Mouse (Mus musculus) layer of hippocampus, postnatal 36 days (tissue): ENCODE measurements at regions not wholly inside any gene's neighbourhood (a gene's known extent, or its start where the extent isn't known, plus 50 kb on each side); places are given as distances from the start of the nearest gene placed in this dataset.

Experiments used
- DNase-seq, 2 experiments: peaks; one replicate each; pipeline ENCODE4 v3.0.0; 2022

GRCm38 (mm10) chr9:35328503-35328902 lies 60.8 kb downstream of the Rpusd4 start:
- DNase-seq, result no peak

DNA sequence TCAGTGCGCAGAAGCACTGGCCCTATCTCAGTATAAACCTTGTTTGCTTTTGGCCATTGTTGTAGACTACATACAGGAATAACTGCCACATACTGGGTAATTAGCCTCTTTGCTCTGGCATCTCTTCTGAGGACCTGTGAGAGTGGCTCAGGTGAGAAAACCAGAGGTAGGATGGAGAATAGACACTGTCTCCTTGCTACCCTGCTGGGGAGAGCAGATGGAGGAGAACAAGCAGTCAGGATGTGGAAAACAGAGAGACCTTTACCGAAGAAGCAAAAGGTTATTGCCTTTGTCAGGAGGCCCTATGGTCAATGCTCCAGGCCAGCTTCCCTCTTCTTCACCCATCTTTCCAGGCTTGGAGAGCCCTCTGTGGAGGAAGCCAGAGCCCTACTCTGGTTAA lies 62.7 kb downstream of the Rpusd4 start:
- DNase-seq, result no peak

DNA sequence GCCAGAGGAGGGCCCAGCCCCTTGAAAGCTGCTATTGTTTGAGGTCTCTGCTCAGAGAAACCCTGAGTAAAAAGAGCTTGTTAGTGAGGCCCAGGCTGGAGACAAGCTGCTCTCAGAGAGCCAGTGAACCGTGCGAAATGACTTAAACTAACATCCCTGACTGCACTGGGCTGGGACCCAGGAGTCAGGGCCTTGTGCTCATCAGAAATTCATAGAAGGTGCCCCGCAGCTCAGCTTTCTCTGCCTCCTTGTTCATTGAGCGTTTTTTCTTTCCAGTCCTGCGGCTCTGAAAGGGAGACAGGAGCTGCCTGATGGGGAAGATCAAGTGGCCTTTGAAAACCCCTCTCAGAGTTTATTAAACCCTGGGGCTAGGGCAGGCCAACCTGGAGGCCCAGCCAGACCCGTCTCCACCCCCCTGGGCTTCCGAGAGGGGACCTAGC lies 63.6 kb downstream of the Rpusd4 start:
- DNase-seq, result peak; percentile 33 to 52

GRCm38 (mm10) chr9:35332688-35333630 lies 65.3 kb downstream of the Rpusd4 start:
- no peak for DNase-seq

DNA sequence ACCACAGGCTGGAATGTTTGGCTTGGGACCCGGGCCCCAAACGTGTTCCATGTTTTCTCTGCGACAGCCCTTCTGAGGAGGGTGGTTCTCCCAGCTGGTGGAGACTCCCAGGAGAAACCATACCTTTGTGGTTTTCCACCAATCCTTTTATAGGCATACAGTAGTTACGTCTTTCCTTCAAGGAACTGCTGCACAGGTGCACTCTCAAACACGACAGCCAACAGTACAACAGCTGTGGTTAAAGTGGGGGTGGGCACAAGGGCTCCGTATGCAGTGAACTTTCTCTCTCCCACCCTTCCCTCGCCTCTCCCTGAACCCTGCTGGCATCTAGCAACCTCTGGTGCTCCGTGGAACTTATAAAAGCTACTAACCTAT lies 66.0 kb downstream of the Rpusd4 start:
- DNase-seq, result no peak

GRCm38 (mm10) chr9:35334536-35334935 lies 66.9 kb downstream of the Rpusd4 start:
- DNase-seq, result no peak

DNA sequence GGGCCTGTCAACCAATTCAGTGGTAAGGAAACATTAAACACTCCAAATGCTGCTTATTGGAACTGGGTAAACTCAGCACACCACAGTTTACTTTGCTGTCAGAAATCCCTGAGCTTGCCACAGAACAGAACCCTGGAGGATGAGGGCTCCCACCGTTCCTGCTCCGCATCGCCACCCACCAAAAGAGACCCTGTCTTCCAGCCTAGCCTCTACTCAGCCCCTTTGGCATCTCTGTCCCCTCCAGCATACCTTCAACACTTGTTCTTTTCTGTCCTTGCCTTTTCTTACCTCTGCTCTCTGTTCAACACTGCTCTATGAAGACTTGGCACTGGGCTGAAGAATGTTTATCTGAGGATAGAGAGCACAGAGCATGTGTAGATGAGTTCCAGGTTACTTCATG lies 67.5 kb downstream of the Rpusd4 start:
- no peak for DNase-seq

DNA sequence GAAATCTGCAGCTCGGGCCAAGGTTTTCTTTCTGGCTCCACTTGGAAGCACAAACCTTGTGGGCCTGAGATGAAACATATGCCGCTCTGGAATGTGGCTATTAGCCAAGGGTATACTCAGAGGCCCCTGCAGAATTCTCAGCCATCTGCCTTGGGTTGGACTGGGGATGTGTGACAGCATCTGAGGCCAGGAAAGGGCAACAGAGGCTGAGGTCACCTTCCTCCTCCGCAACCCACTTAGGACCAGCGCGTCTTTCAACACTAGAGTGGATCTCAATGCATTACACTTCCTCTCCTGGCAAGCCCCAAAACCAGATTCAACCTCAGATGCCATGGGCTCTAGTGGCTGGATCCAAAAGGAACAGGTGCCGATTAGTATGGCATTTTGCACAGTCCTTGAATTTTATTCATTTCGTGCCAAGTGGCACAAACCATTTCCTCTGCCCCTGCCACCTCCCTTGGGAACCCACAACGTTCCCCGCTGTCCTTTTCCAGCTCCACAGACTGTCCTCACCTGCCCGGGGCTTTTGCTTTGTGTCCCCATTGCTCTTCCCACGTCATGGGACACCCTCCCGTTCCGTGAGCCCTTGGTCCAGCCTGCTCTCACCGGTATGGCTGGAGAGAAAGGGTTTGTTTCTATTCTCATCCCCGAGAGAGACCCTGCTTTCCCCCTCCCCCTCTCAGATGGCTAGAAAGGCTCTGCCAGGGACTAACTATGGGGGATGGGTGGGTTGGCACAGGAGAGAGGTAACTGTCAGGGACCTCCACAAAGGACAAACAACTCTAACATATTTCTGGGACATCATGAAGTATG lies 68.4 kb downstream of the Rpusd4 start:
- DNase-seq, result no peak

- no peak for DNase-seq
Measured at GRCm38 (mm10) chr9:35336701-35337055, 69.0 kb downstream of the Rpusd4 start.

DNA sequence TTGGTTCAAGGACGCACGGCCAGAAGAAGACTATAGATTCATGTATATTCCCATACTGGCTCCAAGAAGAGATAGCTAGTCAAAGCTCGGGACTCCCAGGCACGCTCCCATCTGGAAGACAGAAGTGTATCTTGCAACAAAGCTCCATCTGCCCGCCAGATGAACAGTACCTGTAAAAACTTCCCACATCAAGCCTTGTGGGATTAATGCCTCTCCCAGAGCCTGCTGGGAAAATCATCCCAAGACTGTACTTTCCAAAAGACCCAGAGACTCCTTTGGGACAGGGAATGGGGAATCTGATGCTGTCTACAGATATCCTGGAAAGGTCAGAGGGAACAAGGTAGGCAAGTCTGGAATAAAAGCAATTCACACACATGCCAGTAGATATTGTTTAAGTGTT lies 71.2 kb downstream of the Rpusd4 start:
- DNase-seq, result no peak

GRCm38 (mm10) chr9:35339492-35340262 lies 72.0 kb downstream of the Rpusd4 start:
- no peak for DNase-seq

GRCm38 (mm10) chr9:35340263-35340573 lies 72.6 kb downstream of the Rpusd4 start:
- DNase-seq, result no peak

DNA sequence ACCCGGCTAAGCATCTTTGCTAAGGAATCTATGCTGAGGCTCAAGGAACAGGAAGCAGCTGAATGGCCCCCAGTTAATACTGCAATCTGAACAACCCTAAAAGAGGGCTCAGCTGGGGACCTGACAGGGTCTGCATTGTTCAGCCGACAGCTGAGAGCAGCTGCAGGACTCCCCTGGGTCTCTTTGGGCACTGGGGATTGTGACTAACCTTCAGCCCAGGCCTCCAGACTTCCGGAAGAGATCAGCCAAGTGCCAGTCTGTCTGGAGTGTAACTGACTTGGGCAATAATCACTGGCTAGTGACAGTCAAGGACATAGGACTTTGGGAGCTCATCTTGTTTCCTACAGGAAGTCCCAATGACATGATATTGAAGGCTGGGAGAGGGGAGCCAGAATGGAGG lies 73.1 kb downstream of the Rpusd4 start:
- DNase-seq, result no peak

GRCm38 (mm10) chr9:35341386-35341785 lies 73.7 kb downstream of the Rpusd4 start:
- no peak for DNase-seq

DNA sequence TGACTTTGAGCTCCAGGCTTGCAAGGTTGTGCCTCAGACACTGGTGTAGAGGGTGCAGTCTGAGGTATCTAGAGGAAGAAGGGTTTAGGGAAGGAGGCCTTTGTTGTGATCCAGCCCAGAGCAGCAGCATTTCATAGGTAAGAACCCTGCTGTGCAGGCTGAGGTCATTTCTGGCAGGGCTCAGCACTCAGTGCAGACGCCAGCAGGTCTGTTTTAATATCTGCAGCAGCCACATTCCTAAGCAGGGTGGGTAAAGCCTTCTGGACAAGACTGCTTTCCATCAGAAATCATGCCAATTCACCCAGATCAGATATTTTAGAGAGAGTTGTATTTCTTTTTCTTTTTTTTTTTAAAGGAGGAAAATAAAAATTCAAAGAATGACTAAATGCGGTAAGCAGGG lies 74.8 kb downstream of the Rpusd4 start:
- DNase-seq, result no peak

- DNase-seq, result no peak
Measured at GRCm38 (mm10) chr9:35343336-35343735, 75.7 kb downstream of the Rpusd4 start.

GRCm38 (mm10) chr9:35344374-35344773 lies 76.6 kb upstream of the Cdon start:
- DNase-seq, result no peak

GRCm38 (mm10) chr9:35346378-35346777 lies 74.5 kb upstream of the Cdon start:
- DNase-seq, result no peak

- no peak for DNase-seq
Measured at GRCm38 (mm10) chr9:35350046-35350552, 70.8 kb upstream of the Cdon start.

DNA sequence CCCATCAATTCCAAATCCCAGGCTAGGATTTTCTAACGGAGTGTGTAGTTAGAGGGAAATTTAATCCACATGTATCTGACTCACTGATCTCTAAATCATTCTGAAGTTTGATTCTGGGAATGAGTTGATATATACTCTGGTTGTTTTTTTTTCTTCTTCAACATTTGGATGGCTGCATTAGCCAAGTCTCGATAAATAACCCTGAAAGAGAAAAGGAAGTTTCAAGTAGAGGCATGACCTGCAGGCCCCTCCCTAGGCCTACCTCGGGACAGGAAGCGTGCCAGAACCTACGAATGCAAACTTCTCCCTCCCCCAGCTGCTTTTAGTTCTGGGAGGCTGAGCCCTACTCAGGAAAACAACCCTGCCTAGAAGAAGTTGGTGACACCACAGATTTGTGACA lies 69.4 kb upstream of the Cdon start:
- no peak for DNase-seq

DNA sequence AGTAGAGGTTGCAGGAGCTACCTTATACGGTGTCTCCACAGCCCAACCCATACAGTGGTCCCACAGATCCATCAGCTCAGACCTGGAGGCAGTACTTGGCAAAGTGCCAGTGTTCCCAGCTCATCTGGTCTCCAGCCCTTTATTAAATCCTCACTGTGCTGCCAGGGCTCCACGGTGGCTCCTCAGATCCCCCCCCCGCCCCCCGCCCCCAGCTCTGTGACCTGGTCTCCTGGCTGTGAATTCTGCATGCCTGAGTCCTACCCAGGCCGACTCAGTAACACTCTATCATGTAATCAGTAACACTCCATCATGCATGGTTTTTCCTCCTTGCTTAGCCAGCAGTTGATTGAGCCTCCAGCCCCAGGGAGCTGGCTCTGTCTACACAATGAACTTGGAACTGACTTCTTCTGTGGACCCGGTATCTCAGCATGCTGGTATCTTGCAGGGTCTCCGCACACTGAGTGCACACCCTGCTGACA lies 66.2 kb upstream of the Cdon start:
- DNase-seq, result no peak

DNA sequence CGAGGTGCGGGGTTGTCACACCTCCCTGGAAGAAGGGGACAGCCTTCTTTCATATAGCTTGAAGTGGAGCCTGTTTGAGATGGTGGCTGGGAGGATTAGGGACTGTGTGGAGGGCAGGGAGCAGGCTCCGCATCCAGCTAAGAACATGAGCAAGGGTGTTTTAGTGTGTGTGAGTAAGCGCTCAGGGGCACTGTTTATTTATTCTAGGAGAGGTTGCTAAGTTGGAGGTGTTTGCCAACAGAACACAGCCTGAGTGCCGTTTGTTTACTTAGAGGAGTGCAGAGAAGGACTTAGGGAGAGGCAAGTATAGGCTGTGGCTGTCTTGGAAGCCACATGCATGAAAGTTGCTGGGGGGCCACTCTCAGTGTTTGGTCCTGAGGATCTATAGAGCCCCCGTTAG lies 61.2 kb upstream of the Cdon start:
- DNase-seq, result no peak
